Mouse (Mus musculus) embryonic facial prominence, embryonic 14.5 days (tissue): Measurements from ENCODE around the gene Ubqln2. TPM values are rescaled to one million over a fixed set of nuclear protein-coding genes. Genes with fewer than 3 reads are reported as not detected.

Source experiments
- ATAC-seq: fragments of 200-750 bp; cut with Nextera tagmentation; 2 replicates; pipeline ENCODE4 v1.8.0; 2017; ENCODE audit warnings: low read depth, moderate number of reproducible peaks, moderate TSS enrichment
- DNase-seq: peaks from one replicate; pipeline ENCODE4 v3.0.0-alpha.2; 2015; ENCODE audit warnings: low spot score
- H3K27ac ChIP-seq: fragments of 300-500 bp; sonication (generic); replicated peaks from 2 replicates; pipeline ENCODE4 v1.5.1; 2014; ENCODE audit warnings: low read depth, mild to moderate bottlenecking, low read length, moderate library complexity
- H3K27me3 ChIP-seq: fragments of 300-500 bp; sonication (generic); replicated peaks from 2 replicates; pipeline ENCODE4 v1.6.1; 2014; ENCODE audit warnings: low read length; ENCODE audit not compliant: control insufficient read depth, insufficient read depth
- H3K36me3 ChIP-seq: fragments of 300-500 bp; sonication (generic); 2 replicates; pipeline ENCODE4 v1.6.1; 2014; ENCODE audit warnings: low read length, mixed read lengths; ENCODE audit not compliant: control insufficient read depth, insufficient read depth
- H3K4me1 ChIP-seq: fragments of 300-500 bp; sonication (generic); 2 replicates; pipeline ENCODE4 v1.6.1; 2014; ENCODE audit warnings: antibody characterized with exemption, low read length; ENCODE audit not compliant: control insufficient read depth, insufficient read depth
- H3K4me2 ChIP-seq: fragments of 300-500 bp; sonication (generic); 2 replicates; pipeline ENCODE4 v1.6.1; 2014; ENCODE audit warnings: low read depth, mild to moderate bottlenecking, low read length, moderate library complexity, mixed read lengths
- H3K4me3 ChIP-seq: fragments of 300-500 bp; sonication (generic); 2 replicates; pipeline ENCODE4 v1.5.1; 2014; ENCODE audit warnings: low read depth, mild to moderate bottlenecking, low read length
- H3K9ac ChIP-seq: fragments of 300-500 bp; sonication (generic); 2 replicates; pipeline ENCODE4 v1.6.1; 2014; ENCODE audit warnings: low read depth, mild to moderate bottlenecking, low read length, moderate library complexity, mixed read lengths
- H3K9me3 ChIP-seq: fragments of 300-500 bp; sonication (generic); 2 replicates; pipeline ENCODE4 v1.6.1; 2016; ENCODE audit warnings: low read length; ENCODE audit not compliant: control insufficient read depth
- WGBS: fragments of 180-500 bp; shearing (Covaris S2); extraction: QIAGEN DNeasy Blood & Tissue Kit; methylation state at CpG from one replicate; pipeline ENCODE4 v1.1.7; 2014; 5-methylcytosine and 5-hydroxymethylcytosine counted together
- polyA plus RNA-seq: library from polyadenylated mRNA; unstranded; fragments of >200 nt; fragmentation: Nextera tagmentation; extraction: Ambion mirVana; gene quantifications from 2 replicates; pipeline ENCODE4 v1.2.1, GENCODE M21; 2014

The Ubqln2 gene
- polyA plus RNA-seq, 1 experiment from 2014 or later, result 28.0 TPM

- H3K9me3 ChIP-seq, result no peaks in the 10 kb centered on the region
- no peak overlapping the region for H3K4me2 ChIP-seq
- no peaks in the 10 kb centered on the region for H3K36me3 ChIP-seq
- no peaks in the 10 kb centered on the region for H3K4me1 ChIP-seq
- DNase-seq (no peak), ATAC-seq (no peak)
- H3K27ac ChIP-seq, result no peak overlapping the region
- no peak overlapping the region for H3K9ac ChIP-seq
- WGBS, result 92% methylated on average over 5 of the region's 5 CpGs
- H3K4me3 ChIP-seq, result no peak overlapping the region
- no peaks in the 10 kb centered on the region for H3K27me3 ChIP-seq
Observed at GRCm38 (mm10) chrX:153515491-153515890, 17.5 kb downstream of the Ubqln2 start.

- ATAC-seq, result no peak
Observed at GRCm38 (mm10) chrX:153528399-153528798, 30.4 kb downstream of the Ubqln2 start.

More at GRCm38 (mm10) chrX:153528399-153528798, 30.4 kb downstream of the Ubqln2 start:
- 32% methylated on average over 2 of the region's 2 CpGs for WGBS
- Histone ChIP-seq H3K4me3 (no peak overlapping the region), H3K27me3 (no peaks in the 10 kb centered on the region), H3K9me3 (no peaks in the 10 kb centered on the region), H3K36me3 (no peaks in the 10 kb centered on the region), H3K4me1 (no peaks in the 10 kb centered on the region), H3K4me2 (no peak overlapping the region), H3K27ac (no peak overlapping the region), H3K9ac (no peak overlapping the region)
- peak; percentile 29 for DNase-seq

Other genes with a start within 250 kb of the Ubqln2 start
- not detected in 2 replicates for gene Cypt3, start 60.4 kb downstream of the Ubqln2 start, polyA plus RNA-seq
- 9.2 and 9.3 TPM in 2 replicates for gene Kctd12b, start 198.2 kb downstream of the Ubqln2 start, polyA plus RNA-seq
- gene Nbdy, start 225.4 kb downstream of the Ubqln2 start, polyA plus RNA-seq, result 120 and 124 TPM in 2 replicates